Mouse (Mus musculus) heart, embryonic 13.5 days (tissue): ENCODE results near the gene Supt20. TPM values are rescaled to one million over a fixed set of nuclear protein-coding genes. Genes with fewer than 3 reads are reported as not detected.
A peak's percentile ranks its signal among the peaks of the same experiment; 100 is the strongest.

ENCODE experiments used
- ATAC-seq: fragments of 200-750 bp; cut with Nextera tagmentation; 2 replicates; pipeline ENCODE4 v1.8.0; 2017; ENCODE audit warnings: moderate TSS enrichment; ENCODE audit not compliant: insufficient number of reproducible peaks, low FRiP score, low TSS enrichment; ENCODE audit errors: extremely low read depth
- H3K27ac ChIP-seq: fragments of 300-500 bp; sonication (generic); replicated peaks from 2 replicates; pipeline ENCODE4 v1.5.1; 2015; ENCODE audit warnings: moderate library complexity, mild to moderate bottlenecking, inconsistent platforms
- H3K27me3 ChIP-seq: fragments of 300-500 bp; sonication (generic); replicated peaks from 2 replicates; pipeline ENCODE4 v1.6.1; 2015; ENCODE audit warnings: mild to moderate bottlenecking, inconsistent platforms
- H3K36me3 ChIP-seq: fragments of 300-500 bp; sonication (generic); 2 replicates; pipeline ENCODE4 v1.6.1; 2015; ENCODE audit warnings: mild to moderate bottlenecking, inconsistent platforms
- H3K4me1 ChIP-seq: fragments of 300-500 bp; sonication (generic); 2 replicates; pipeline ENCODE4 v1.6.1; 2015; ENCODE audit warnings: inconsistent platforms
- H3K4me2 ChIP-seq: fragments of 300-500 bp; sonication (generic); 2 replicates; pipeline ENCODE4 v1.6.1; 2015; ENCODE audit warnings: inconsistent platforms, mild to moderate bottlenecking, moderate library complexity
- H3K4me3 ChIP-seq: fragments of 300-500 bp; sonication (generic); 2 replicates; pipeline ENCODE4 v1.5.1; 2015; ENCODE audit warnings: moderate library complexity, mild to moderate bottlenecking, inconsistent platforms
- H3K9ac ChIP-seq: fragments of 300-500 bp; sonication (generic); 2 replicates; pipeline ENCODE4 v1.6.1; 2015; ENCODE audit warnings: inconsistent platforms, mild to moderate bottlenecking, moderate library complexity
- H3K9me3 ChIP-seq: fragments of 300-500 bp; sonication (generic); 2 replicates; pipeline ENCODE4 v1.6.1; 2016; ENCODE audit warnings: inconsistent platforms
- WGBS: fragments of 180-500 bp; shearing (Covaris S2); methylation state at CpG from one replicate; pipeline ENCODE4 v1.1.7; 2015; ENCODE audit warnings: mixed read lengths; 5-methylcytosine and 5-hydroxymethylcytosine counted together
- polyA plus RNA-seq: library from polyadenylated mRNA; unstranded; fragments of >200 nt; fragmentation: Nextera tagmentation; extraction: Ambion mirVana; gene quantifications from 2 replicates; pipeline ENCODE4 v1.2.1, GENCODE M21; 2015

The Supt20 gene
- 61.4 and 61.9 TPM in 2 replicates for polyA plus RNA-seq

- 1% methylated on average over 65 of the region's 65 CpGs for WGBS
- Histone ChIP-seq H3K27ac (peak within 1 kb of the TSS; percentile 94), H3K4me1 (peaks cover 8% of the 10 kb centered on the region), H3K9me3 (no peaks in the 10 kb centered on the region), H3K36me3 (peaks cover 27% of the 10 kb centered on the region), H3K4me3 (peak within 1 kb of the TSS; percentile 85), H3K9ac (peak within 1 kb of the TSS; percentile 89), H3K27me3 (no peaks in the 10 kb centered on the region), H3K4me2 (peak within 1 kb of the TSS; percentile 87)
- peak; percentile 96 for ATAC-seq
These were observed at the start of gene Supt20 for GRCm38 (mm10) chr3:54692202-54693055. Gene Supt20, plus strand, starts transcription at chr3:54692807.

GRCm38 (mm10) chr3:54642851-54643250 is 49.8 kb upstream of the Supt20 start:
- no peak overlapping the region for H3K4me3 ChIP-seq
- ATAC-seq: no peak
- no peaks in the 10 kb centered on the region for H3K9me3 ChIP-seq
- no peak overlapping the region for H3K4me2 ChIP-seq
- no peaks in the 10 kb centered on the region for H3K27me3 ChIP-seq
- 79% methylated on average over 1 of the region's 1 CpGs for WGBS
- no peak overlapping the region for H3K27ac ChIP-seq
- H3K36me3 ChIP-seq: no peaks in the 10 kb centered on the region
- H3K4me1 ChIP-seq: no peaks in the 10 kb centered on the region
- H3K9ac ChIP-seq: no peak overlapping the region

- Histone ChIP-seq H3K27ac (no peak overlapping the region), H3K27me3 (no peaks in the 10 kb centered on the region), H3K36me3 (no peaks in the 10 kb centered on the region), H3K4me1 (0 out of 2 replicates have a peak, but pooled peaks cover 5% of the 10 kb centered on the region), H3K9me3 (no peaks in the 10 kb centered on the region), H3K4me2 (no peak overlapping the region), H3K4me3 (no peak overlapping the region), H3K9ac (no peak overlapping the region)
- no peak for ATAC-seq
- 41% methylated on average over 2 of the region's 2 CpGs for WGBS
These were observed 45.0 kb upstream of the Supt20 start for GRCm38 (mm10) chr3:54647583-54647982.

DNA sequence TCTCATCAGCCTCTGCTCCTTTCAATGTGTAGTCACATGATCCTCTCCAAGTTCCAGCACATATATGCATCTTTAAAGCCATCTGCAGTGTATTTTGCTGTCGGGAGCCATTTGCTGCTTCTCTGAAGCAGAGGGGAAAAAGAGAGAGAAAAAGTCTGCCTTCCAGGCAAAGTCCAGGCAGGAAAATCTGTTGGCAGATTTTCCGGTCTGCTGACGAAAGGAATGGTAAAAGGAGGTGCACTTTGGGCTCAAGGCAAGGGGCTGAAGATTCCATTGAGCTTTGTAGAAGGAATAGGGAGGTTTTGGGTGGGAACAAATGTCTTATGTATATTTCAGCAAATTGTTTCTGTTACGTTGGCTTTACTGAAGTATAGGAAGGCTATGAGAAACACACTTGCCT is 41.0 kb upstream of the Supt20 start:
- Histone ChIP-seq H3K9ac (no peak overlapping the region), H3K4me2 (no peak overlapping the region), H3K27ac (no peak overlapping the region), H3K27me3 (no peaks in the 10 kb centered on the region), H3K36me3 (no peaks in the 10 kb centered on the region), H3K9me3 (no peaks in the 10 kb centered on the region), H3K4me3 (no peak overlapping the region), H3K4me1 (0 out of 2 replicates have a peak, but pooled peaks cover 5% of the 10 kb centered on the region)
- WGBS: 74% methylated on average over 4 of the region's 4 CpGs
- no peak for ATAC-seq

GRCm38 (mm10) chr3:54654169-54654568 is 38.4 kb upstream of the Supt20 start:
- H3K9me3 ChIP-seq: no peaks in the 10 kb centered on the region
- H3K27ac ChIP-seq: no peak overlapping the region
- no peaks in the 10 kb centered on the region for H3K4me1 ChIP-seq
- 77% methylated on average over 1 of the region's 1 CpGs for WGBS
- no peak overlapping the region for H3K4me2 ChIP-seq
- no peak overlapping the region for H3K9ac ChIP-seq
- no peak overlapping the region for H3K4me3 ChIP-seq
- no peak for ATAC-seq
- H3K27me3 ChIP-seq: no peaks in the 10 kb centered on the region
- H3K36me3 ChIP-seq: no peaks in the 10 kb centered on the region

GRCm38 (mm10) chr3:54657090-54657489 is 35.5 kb upstream of the Supt20 start:
- Histone ChIP-seq H3K36me3 (no peaks in the 10 kb centered on the region), H3K27me3 (no peaks in the 10 kb centered on the region), H3K9ac (no peak overlapping the region), H3K4me1 (no peaks in the 10 kb centered on the region), H3K4me2 (no peak overlapping the region), H3K4me3 (no peak overlapping the region), H3K27ac (no peak overlapping the region), H3K9me3 (no peaks in the 10 kb centered on the region)
- ATAC-seq: no peak
- WGBS: 63% methylated on average over 3 of the region's 3 CpGs

- H3K9me3 ChIP-seq: no peaks in the 10 kb centered on the region
- H3K9ac ChIP-seq: no peak overlapping the region
- no peak overlapping the region for H3K4me3 ChIP-seq
- WGBS: 64% methylated on average over 6 of the region's 6 CpGs
- no peaks in the 10 kb centered on the region for H3K4me1 ChIP-seq
- ATAC-seq: no peak
- H3K36me3 ChIP-seq: no peaks in the 10 kb centered on the region
- peak overlapping the region; percentile 42 for H3K27ac ChIP-seq
- H3K27me3 ChIP-seq: no peaks in the 10 kb centered on the region
- H3K4me2 ChIP-seq: no peak overlapping the region
These were observed 34.5 kb upstream of the Supt20 start for GRCm38 (mm10) chr3:54657888-54658626.

DNA sequence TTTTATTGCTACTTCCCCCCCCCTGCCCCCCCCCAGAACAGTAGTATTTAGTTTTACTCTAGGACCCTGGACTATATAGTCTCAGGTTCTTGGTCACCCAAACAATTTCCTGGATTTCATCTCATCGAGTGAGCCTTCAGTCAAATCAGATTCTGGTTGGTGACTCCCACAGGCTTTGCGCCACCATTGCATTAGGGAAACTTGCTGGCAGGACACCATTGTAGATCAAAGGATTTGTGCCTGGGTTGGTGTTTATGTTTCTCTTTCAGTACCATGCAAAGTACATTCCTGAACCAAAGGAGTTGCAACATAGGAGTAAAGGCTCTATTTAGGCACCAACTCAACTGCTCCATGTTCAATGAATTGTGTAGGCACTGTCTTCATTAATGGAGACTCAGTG is 32.9 kb upstream of the Supt20 start:
- H3K36me3 ChIP-seq: no peaks in the 10 kb centered on the region
- no peak overlapping the region for H3K27ac ChIP-seq
- H3K9ac ChIP-seq: no peak overlapping the region
- H3K27me3 ChIP-seq: no peaks in the 10 kb centered on the region
- H3K4me1 ChIP-seq: no peaks in the 10 kb centered on the region
- WGBS: 77% methylated on average over 2 of the region's 2 CpGs
- H3K4me3 ChIP-seq: no peak overlapping the region
- H3K4me2 ChIP-seq: no peak overlapping the region
- no peak for ATAC-seq
- no peaks in the 10 kb centered on the region for H3K9me3 ChIP-seq

DNA sequence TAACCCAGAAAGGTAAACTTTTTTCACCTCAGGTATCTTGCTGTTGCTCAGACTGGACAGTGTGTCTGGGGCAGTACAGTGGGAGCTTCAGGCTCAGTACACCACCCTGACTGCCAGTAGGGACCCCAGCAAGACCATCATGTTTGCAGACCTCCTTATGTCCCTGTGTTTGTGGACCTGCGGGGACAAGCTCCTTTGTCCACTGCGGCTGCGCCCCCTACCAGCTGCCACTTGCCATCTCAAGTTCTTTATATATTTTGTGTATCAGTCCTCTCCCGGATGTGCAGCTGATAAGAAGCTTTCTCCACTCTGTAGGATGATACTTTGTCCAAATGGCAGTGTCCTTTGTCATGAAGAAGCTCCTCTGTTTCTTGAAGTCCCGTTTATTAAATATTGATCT is 30.2 kb upstream of the Supt20 start:
- H3K9me3 ChIP-seq: no peaks in the 10 kb centered on the region
- H3K4me3 ChIP-seq: no peak overlapping the region
- no peak for ATAC-seq
- 50% methylated on average over 5 of the region's 5 CpGs for WGBS
- H3K27ac ChIP-seq: no peak overlapping the region
- no peaks in the 10 kb centered on the region for H3K36me3 ChIP-seq
- no peaks in the 10 kb centered on the region for H3K27me3 ChIP-seq
- no peak overlapping the region for H3K4me2 ChIP-seq
- no peaks in the 10 kb centered on the region for H3K4me1 ChIP-seq
- H3K9ac ChIP-seq: no peak overlapping the region

DNA sequence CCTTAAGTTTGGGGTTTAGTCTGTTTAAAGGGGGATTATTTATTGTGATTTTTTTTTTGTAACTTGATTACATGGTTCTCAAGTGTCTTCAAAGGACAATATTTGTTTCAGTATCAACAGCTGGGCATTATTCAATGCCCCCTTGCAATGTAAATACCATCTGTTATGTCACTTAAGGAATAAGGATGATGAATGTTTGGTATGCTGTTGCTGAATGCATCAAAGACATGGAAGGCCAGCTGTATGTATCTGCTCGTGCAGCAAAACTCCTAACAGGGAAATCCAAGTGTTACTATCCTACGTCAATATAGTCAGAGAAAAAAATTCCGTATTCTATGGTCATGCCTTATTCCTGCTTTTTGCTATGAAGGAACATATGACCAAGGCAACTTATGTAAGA is 24.5 kb upstream of the Supt20 start:
- H3K4me2 ChIP-seq: no peak overlapping the region
- H3K4me3 ChIP-seq: no peak overlapping the region
- no peaks in the 10 kb centered on the region for H3K9me3 ChIP-seq
- H3K4me1 ChIP-seq: no peaks in the 10 kb centered on the region
- no peaks in the 10 kb centered on the region for H3K36me3 ChIP-seq
- WGBS: 80% methylated on average over 3 of the region's 3 CpGs
- H3K27ac ChIP-seq: no peak overlapping the region
- H3K27me3 ChIP-seq: no peaks in the 10 kb centered on the region
- ATAC-seq: no peak
- no peak overlapping the region for H3K9ac ChIP-seq

DNA sequence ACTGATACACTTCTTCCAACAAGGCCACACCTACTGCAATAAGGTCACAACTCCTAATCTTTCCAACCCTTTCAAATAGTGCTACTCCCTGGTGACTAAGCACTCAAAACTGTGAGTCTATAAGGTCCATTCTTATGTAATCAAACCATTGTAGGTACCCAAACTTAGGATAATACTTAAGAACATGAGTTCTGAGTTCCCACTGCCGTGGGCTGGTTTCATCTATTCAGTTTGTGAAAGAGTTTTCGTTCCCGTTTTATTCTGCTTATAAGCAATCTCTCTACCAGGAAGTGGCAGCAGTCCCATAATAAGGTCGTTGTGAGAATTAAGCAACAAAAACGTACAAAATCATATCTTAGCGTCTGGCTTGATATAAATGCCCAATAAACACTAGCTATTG is 23.9 kb upstream of the Supt20 start:
- no peaks in the 10 kb centered on the region for H3K9me3 ChIP-seq
- no peak overlapping the region for H3K27ac ChIP-seq
- H3K9ac ChIP-seq: no peak overlapping the region
- no peak for ATAC-seq
- H3K4me2 ChIP-seq: no peak overlapping the region
- H3K4me3 ChIP-seq: no peak overlapping the region
- H3K27me3 ChIP-seq: no peaks in the 10 kb centered on the region
- H3K4me1 ChIP-seq: no peaks in the 10 kb centered on the region
- no peaks in the 10 kb centered on the region for H3K36me3 ChIP-seq
- 66% methylated on average over 6 of the region's 6 CpGs for WGBS
